Mouse (Mus musculus): Measurements from ENCODE around the gene Ank.

DNA sequence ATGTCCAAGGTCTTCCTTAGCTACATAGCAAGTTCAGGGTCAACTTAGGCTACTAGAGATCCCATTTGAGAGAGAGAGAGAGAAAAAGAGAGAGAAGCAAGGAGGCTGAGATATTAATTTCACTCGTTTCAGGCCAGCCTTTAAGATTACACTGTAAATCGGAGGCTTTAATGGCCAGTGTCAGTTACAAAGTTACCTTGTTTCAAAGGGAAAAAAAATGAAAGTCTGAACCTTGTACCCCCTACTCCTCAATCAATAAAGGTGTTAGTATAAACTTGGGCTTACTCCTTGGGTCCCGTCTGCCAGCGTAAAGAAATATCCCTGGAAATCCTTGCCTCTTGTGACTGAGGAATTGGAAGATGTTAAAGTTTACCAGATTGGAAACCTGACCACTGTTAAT lies 24.9 kb upstream of the Ank start:
- TF ChIP-seq POLR2A (IDR thresholded peaks at IDR 0.05; ENCODE audit: extremely low read depth, insufficient read depth, low read length), result no peak
- no peak for TF ChIP-seq CTCF (IDR thresholded peaks at IDR 0.05; ENCODE audit: extremely low read depth, insufficient read depth, low read length)

Data from cortical plate, adult 2 months (tissue).